Comparison of ENCODE assay signal across 29 mouse cellular contexts in genomic region chr2:170158987-170159386, GRCm38 (mm10). TPM values are rescaled to one million over a fixed set of nuclear protein-coding genes. Genes with fewer than 3 reads are reported as not detected.
DNase-seq lines count a peak whose midpoint lies in the region; ATAC-seq and TF ChIP-seq lines count a peak whose summit lies in the region.
"Had no signal": no experiment of that assay in that cellular context is flagged by ENCODE, and none has a peak within 500 bp of the region (broad histone marks: within the 10 kb centered on the region; RNA-seq: fewer than 3 reads in every experiment).

No protein-coding gene starts in this region.

- no peaks in the 10 kb centered on the region for H3K36me3 ChIP-seq in erythroblast, embryonic 14.5 days (ENCODE audit: control insufficient read depth)
- no peaks in the 10 kb centered on the region for H3K36me3 ChIP-seq in spleen, adult 2 months (ENCODE audit: control insufficient read depth, insufficient read depth, low read length)
- no peaks in the 10 kb centered on the region for H3K36me3 ChIP-seq in liver, postnatal 0 days (replicated peaks; ENCODE audit: insufficient read depth, low read length)
- H3K36me3 ChIP-seq: embryonic facial prominence, embryonic 13.5 days; heart, embryonic 13.5 days; hindbrain, embryonic 10.5 days; hindbrain, embryonic 15.5 days; limb, embryonic 12.5 days; midbrain, embryonic 12.5 days; neural tube, embryonic 12.5 days; stomach, embryonic 15.5 days had no signal

- no peaks in the 10 kb centered on the region for H3K27me3 ChIP-seq in erythroblast, embryonic 14.5 days (ENCODE audit: control insufficient read depth)
- H3K27me3 ChIP-seq in spleen, adult 2 months (ENCODE audit: control insufficient read depth, insufficient read depth, low read length): no peaks in the 10 kb centered on the region
- H3K27me3 ChIP-seq in liver, postnatal 0 days (ENCODE audit: insufficient read depth, low read length): no peaks in the 10 kb centered on the region
- H3K27me3 ChIP-seq: CH12.LX; embryonic facial prominence, embryonic 13.5 days; heart, embryonic 13.5 days; hindbrain, embryonic 15.5 days; limb, embryonic 12.5 days; neural tube, embryonic 12.5 days; stomach, embryonic 15.5 days had no signal

- 70% methylated on average over 4 of the region's 4 CpGs for WGBS in spleen, adult 2 months
- 62% methylated on average over 4 of the region's 4 CpGs for WGBS in liver, postnatal 0 days (ENCODE audit: insufficient replicate concordance)

- no peak overlapping the region for H3K4me2 ChIP-seq in liver, postnatal 0 days (ENCODE audit: low read depth, low read length)
- H3K4me2 ChIP-seq: embryonic facial prominence, embryonic 13.5 days; forebrain, embryonic 13.5 days; heart, embryonic 13.5 days; hindbrain, embryonic 15.5 days; limb, embryonic 12.5 days; midbrain, embryonic 12.5 days; neural tube, embryonic 12.5 days; stomach, embryonic 15.5 days had no signal

- no peak for TF ChIP-seq CTCF in spleen, adult 2 months (IDR thresholded peaks at IDR 0.05; ENCODE audit: extremely low read depth, insufficient read depth, insufficient read length, insufficient replicate concordance)
- TF ChIP-seq CTCF in liver, postnatal 0 days (IDR thresholded peaks at IDR 0.05; ENCODE audit: low read depth): no peak

- no peak for ATAC-seq in erythroblast, adult 5-6 weeks (replicated peaks; ENCODE audit: low FRiP score, poor library complexity, severe bottlenecking)
- no peak for ATAC-seq in liver, postnatal 0 days
- ATAC-seq: forebrain, embryonic 13.5 days had no signal

- H3K4me3 ChIP-seq in erythroblast, embryonic 14.5 days (replicated peaks): peak overlapping the region; percentile 55
- H3K4me3 ChIP-seq in spleen, adult 2 months (ENCODE audit: extremely low read depth, insufficient read depth, insufficient read length): no peak overlapping the region
- H3K4me3 ChIP-seq in liver, postnatal 0 days (ENCODE audit: low read depth, low read length): no peak overlapping the region
- H3K4me3 ChIP-seq: embryonic facial prominence, embryonic 13.5 days; forebrain, embryonic 13.5 days; heart, embryonic 13.5 days; hindbrain, embryonic 10.5 days; hindbrain, embryonic 15.5 days; layer of hippocampus, adult 2 months; left cerebral cortex, adult 2 months; limb, embryonic 12.5 days; midbrain, embryonic 12.5 days; myocyte; neural tube, embryonic 12.5 days; stomach, embryonic 15.5 days had no signal

- TF ChIP-seq EP300 in liver, postnatal 0 days (IDR thresholded peaks at IDR 0.05; ENCODE audit: low read depth): no peak

- no peak for DNase-seq in spleen, adult 2 months (ENCODE audit: low read depth in 1 of 2, low spot score in 2 of 2)
- DNase-seq in spleen, postnatal 4 days (ENCODE audit: low spot score in 2 of 2): no peak
- no peak for DNase-seq in liver, postnatal 0 days
- no peak for DNase-seq in urinary bladder, adult 2 months (ENCODE audit: low spot score)
- no peak for DNase-seq in thymus, postnatal 36 days
- DNase-seq in testis, postnatal 14 days (ENCODE audit: low spot score): no peak
- DNase-seq: cerebellum, adult 11 months; cerebellum, postnatal 10 days; gastrocnemius, postnatal 25 days; heart, postnatal 10 days; kidney, adult 18-20 months; kidney, postnatal 36 days; lung, postnatal 10 days; thymus, postnatal 14 days had no signal

- no peak for TF ChIP-seq POLR2A in spleen, adult 2 months (IDR thresholded peaks at IDR 0.05; ENCODE audit: low read depth, low read length)

- H3K9ac ChIP-seq in liver, postnatal 0 days (replicated peaks): no peak overlapping the region
- H3K9ac ChIP-seq: embryonic facial prominence, embryonic 13.5 days; forebrain, embryonic 13.5 days; heart, embryonic 13.5 days; hindbrain, embryonic 15.5 days; limb, embryonic 12.5 days; midbrain, embryonic 12.5 days; neural tube, embryonic 12.5 days; stomach, embryonic 15.5 days had no signal

- no peaks in the 10 kb centered on the region for H3K9me3 ChIP-seq in erythroblast, embryonic 14.5 days (ENCODE audit: control insufficient read depth, low read length)
- H3K9me3 ChIP-seq in liver, postnatal 0 days (ENCODE audit: low read length): no peaks in the 10 kb centered on the region
- H3K9me3 ChIP-seq: embryonic facial prominence, embryonic 13.5 days; forebrain, embryonic 13.5 days; heart, embryonic 13.5 days; hindbrain, embryonic 10.5 days; hindbrain, embryonic 15.5 days; limb, embryonic 12.5 days; midbrain, embryonic 12.5 days; neural tube, embryonic 12.5 days; stomach, embryonic 15.5 days had no signal

- H3K27ac ChIP-seq in spleen, adult 2 months (ENCODE audit: insufficient read depth, low read length): peak overlapping the region; percentile 6
- H3K27ac ChIP-seq in liver, postnatal 0 days (ENCODE audit: low read depth): peak overlapping the region; percentile 88
- H3K27ac ChIP-seq: embryonic facial prominence, embryonic 13.5 days; forebrain, embryonic 13.5 days; hindbrain, embryonic 10.5 days; hindbrain, embryonic 15.5 days; layer of hippocampus, adult 2 months; left cerebral cortex, adult 2 months; limb, embryonic 12.5 days; midbrain, embryonic 12.5 days; neural tube, embryonic 12.5 days; stomach, embryonic 15.5 days had no signal

- peaks cover 65% of the 10 kb centered on the region for H3K4me1 ChIP-seq in erythroblast, embryonic 14.5 days (ENCODE audit: control insufficient read depth)
- peaks cover 18% of the 10 kb centered on the region; the same call in 1 of the 2 replicates for H3K4me1 ChIP-seq in spleen, adult 2 months (ENCODE audit: control insufficient read depth, insufficient read depth, insufficient read length)
- peaks cover 36% of the 10 kb centered on the region for H3K4me1 ChIP-seq in liver, postnatal 0 days (ENCODE audit: insufficient read depth)

RNA-seq across cellular contexts. Expression of gene Zfp217, which starts 11.1 kb away (rescaled TPM):
- polyA plus RNA-seq in erythroblast, embryonic 14.5 days (2012): 1.2 and 1.5 TPM in 2 replicates
- total RNA-seq in erythroblast, adult 5-6 weeks (2015; ENCODE audit: low replicate concordance): 75.7 and 92.6 TPM in 2 replicates
- 169 and 180 TPM in 2 replicates for total RNA-seq in erythroblast, adult 5-6 weeks (2017; ENCODE audit: low replicate concordance)
- 20.6 and 22.3 TPM in 2 replicates for polyA plus RNA-seq in spleen, adult 2 months (2012; rRNA removed)
- 2.1 and 2.4 TPM in 2 replicates for polyA plus RNA-seq in liver, postnatal 0 days (2015; fragmentation: Nextera tagmentation; extraction: Ambion mirVana)
- polyA plus RNA-seq in urinary bladder, adult 2 months (2012; rRNA removed): 8.9 and 11.5 TPM in 2 replicates
